Mouse (Mus musculus): ENCODE measurements around the gene Rasl11a.
"Not testable (repeated sequence)": the region's sequence is repeated elsewhere in the genome, so short reads cannot be mapped to it uniquely, and the experiment has no call there.

GRCm38 (mm10) chr5:146895667-146896066 is 50.8 kb downstream of the Rasl11a start:
- not testable (repeated sequence) for TF ChIP-seq CTCF (IDR thresholded peaks at IDR 0.05; ENCODE audit: extremely low read depth, insufficient read length, insufficient replicate concordance, low read depth, low read length); POLR2A (IDR thresholded peaks at IDR 0.05; ENCODE audit: low read depth, low read length)

Data from small intestine, adult 2 months (tissue).